Comparison of ENCODE assay signal across 8 mouse cellular contexts in the genomic region with DNA sequence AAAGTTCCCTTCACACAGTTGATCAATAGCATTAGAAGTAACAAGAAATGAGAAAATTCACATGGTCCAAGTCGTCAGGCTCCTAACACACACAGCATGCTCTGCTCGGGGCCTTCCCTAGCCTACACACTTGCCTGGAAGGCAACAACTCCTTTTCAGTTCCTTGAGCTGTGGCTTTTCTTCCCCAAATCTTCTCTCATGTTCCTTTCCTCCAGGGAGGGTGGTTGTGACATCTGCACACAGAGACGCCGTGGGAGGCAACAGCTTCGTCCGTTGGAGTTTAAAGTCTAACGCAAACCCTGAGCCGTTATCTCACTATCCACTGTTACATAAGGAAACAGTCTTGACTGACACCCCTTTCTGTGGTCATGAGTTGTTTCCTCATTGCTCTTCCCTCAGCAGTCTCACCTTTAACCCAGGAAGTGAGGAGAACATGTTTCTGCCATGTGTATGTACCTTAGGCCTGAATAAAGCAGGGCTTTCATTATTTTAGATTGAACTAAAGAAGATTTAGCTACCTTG.
DNase-seq lines count a peak whose midpoint lies in the region.

No protein-coding gene starts in this region.

- H3K36me3 ChIP-seq in macrophage (ENCODE audit: inconsistent target) = no peaks in the 10 kb centered on the region

- WGBS in macrophage (ENCODE audit: missing documents) = 7% methylated on average over 8 of the region's 8 CpGs

- peak overlapping the region; percentile 10; the same call in 1 of the 2 replicates for H3K27ac ChIP-seq in macrophage

- intact Hi-C loops in left cerebral cortex, postnatal 4 days (cut with DNase I) = no loop called here

- no peaks in the 10 kb centered on the region for H3K79me2 ChIP-seq in macrophage (ENCODE audit: inconsistent target)

- no peak overlapping the region for H3K4me3 ChIP-seq in macrophage (ENCODE audit: inconsistent target)

- DNase-seq in left cerebral cortex, adult 11 months (ENCODE audit: low spot score) = peak; percentile 24
- no peak for DNase-seq in left cerebral cortex, postnatal 4 days
- DNase-seq in frontal cortex, postnatal 36 days (ENCODE audit: low spot score in 2 of 2) = peak; percentile 48 to 67
- DNase-seq in thymus, postnatal 10 days (ENCODE audit: low spot score in 2 of 2) = peak; percentile 41 to 44
- DNase-seq in heart, adult 8-10 months (ENCODE audit: low spot score) = no peak
- DNase-seq in retina, postnatal 1 day = no peak
- DNase-seq in urinary bladder, postnatal 4 days (ENCODE audit: low spot score in 2 of 2) = no peak

Comparison
In these comparisons a context has a peak if more than half of its experiments do, and no peak if none do; other contexts are left out.
1. DNase-seq: peak in left cerebral cortex, adult 11 months (single experiment), frontal cortex, postnatal 36 days (2 of 2) and thymus, postnatal 10 days (2 of 2); none in left cerebral cortex, postnatal 4 days (single experiment), heart, adult 8-10 months (single experiment), retina, postnatal 1 day (single experiment) and urinary bladder, postnatal 4 days (0 of 2).